Mouse (Mus musculus) kidney, embryonic 14.5 days (tissue): ENCODE measurements around the gene Ddx50. TPM values are rescaled to one million over a fixed set of nuclear protein-coding genes. Genes with fewer than 3 reads are reported as not detected.

Experiments
- ATAC-seq: fragments of 200-750 bp; cut with Nextera tagmentation; 2 replicates; pipeline ENCODE4 v1.8.0; 2017; ENCODE audit warnings: moderate number of reproducible peaks, mild to moderate bottlenecking, moderate TSS enrichment, moderate library complexity; ENCODE audit not compliant: low FRiP score, low TSS enrichment
- H3K27ac ChIP-seq: fragments of 300-500 bp; sonication (generic); 2 replicates; pipeline ENCODE4 v1.5.1; 2014; ENCODE audit warnings: low read depth, mild to moderate bottlenecking, low read length, moderate library complexity, mixed read lengths
- H3K27me3 ChIP-seq: fragments of 300-500 bp; sonication (generic); 2 replicates; pipeline ENCODE4 v1.6.1; 2014; ENCODE audit warnings: mild to moderate bottlenecking, low read length; ENCODE audit not compliant: control insufficient read depth, insufficient read depth
- H3K36me3 ChIP-seq: fragments of 300-500 bp; sonication (generic); 2 replicates; pipeline ENCODE4 v1.6.1; 2014; ENCODE audit warnings: low read length, mixed read lengths; ENCODE audit not compliant: control insufficient read depth, insufficient read depth
- H3K4me1 ChIP-seq: fragments of 300-500 bp; sonication (generic); 2 replicates; pipeline ENCODE4 v1.6.1; 2014; ENCODE audit warnings: low read length, mixed read lengths; ENCODE audit not compliant: control insufficient read depth, insufficient read depth
- H3K4me2 ChIP-seq: fragments of 300-500 bp; sonication (generic); replicated peaks from 2 replicates; pipeline ENCODE4 v1.6.1; 2014; ENCODE audit warnings: low read depth, mild to moderate bottlenecking, low read length
- H3K4me3 ChIP-seq: fragments of 300-500 bp; sonication (generic); 2 replicates; pipeline ENCODE4 v1.5.1; 2014; ENCODE audit warnings: mild to moderate bottlenecking, low read length
- H3K9ac ChIP-seq: fragments of 300-500 bp; sonication (generic); 2 replicates; pipeline ENCODE4 v1.6.1; 2014; ENCODE audit warnings: low read depth, mild to moderate bottlenecking, low read length, moderate library complexity
- H3K9me3 ChIP-seq: fragments of 300-500 bp; sonication (generic); 2 replicates; pipeline ENCODE4 v1.6.1; 2016; ENCODE audit warnings: low read length; ENCODE audit not compliant: control insufficient read depth
- WGBS: fragments of 180-500 bp; shearing (Covaris S2); extraction: QIAGEN DNeasy Blood & Tissue Kit; methylation state at CpG from one replicate; pipeline ENCODE4 v1.1.7; 2014; 5-methylcytosine and 5-hydroxymethylcytosine counted together
- polyA plus RNA-seq: library from polyadenylated mRNA; unstranded; fragments of >200 nt; fragmentation: Nextera tagmentation; extraction: Ambion mirVana; gene quantifications from 2 replicates; pipeline ENCODE4 v1.2.1, GENCODE M21; 2014

Ddx50 gene
- polyA plus RNA-seq = 101 and 138 TPM in 2 replicates

GRCm38 (mm10) chr10:62650881-62651810 is at the start of gene Ddx50:
Ddx50 (minus strand) TSS chr10:62651218.
- Histone ChIP-seq H3K9me3 (no peaks in the 10 kb centered on the region), H3K4me1 (peaks cover 6% of the 10 kb centered on the region), H3K4me3 (peak within 1 kb of the TSS; percentile 98), H3K4me2 (peak within 1 kb of the TSS; percentile 84), H3K27ac (peak within 1 kb of the TSS; percentile 95), H3K9ac (peak within 1 kb of the TSS; percentile 93), H3K36me3 (peaks cover 11% of the 10 kb centered on the region; the same call in 1 of the 2 replicates), H3K27me3 (no peaks in the 10 kb centered on the region)
- under 1% methylated on average over 88 of the region's 89 CpGs for WGBS
- peak; percentile 100 for ATAC-seq

GRCm38 (mm10) chr10:62692771-62693170 is 41.8 kb upstream of the Ddx50 start:
- Histone ChIP-seq H3K9ac (no peak overlapping the region), H3K4me3 (no peak overlapping the region), H3K36me3 (no peaks in the 10 kb centered on the region), H3K4me2 (no peak overlapping the region), H3K27ac (no peak overlapping the region), H3K27me3 (no peaks in the 10 kb centered on the region), H3K4me1 (no peaks in the 10 kb centered on the region), H3K9me3 (no peaks in the 10 kb centered on the region)
- WGBS = 70% methylated on average over 8 of the region's 8 CpGs
- no peak for ATAC-seq

GRCm38 (mm10) chr10:62692244-62692643 is 41.2 kb upstream of the Ddx50 start:
- Histone ChIP-seq H3K27ac (no peak overlapping the region), H3K9me3 (no peaks in the 10 kb centered on the region), H3K9ac (no peak overlapping the region), H3K4me1 (no peaks in the 10 kb centered on the region), H3K4me3 (no peak overlapping the region), H3K36me3 (no peaks in the 10 kb centered on the region), H3K4me2 (no peak overlapping the region), H3K27me3 (no peaks in the 10 kb centered on the region)
- ATAC-seq = no peak
- 69% methylated on average over 3 of the region's 3 CpGs for WGBS

DNA sequence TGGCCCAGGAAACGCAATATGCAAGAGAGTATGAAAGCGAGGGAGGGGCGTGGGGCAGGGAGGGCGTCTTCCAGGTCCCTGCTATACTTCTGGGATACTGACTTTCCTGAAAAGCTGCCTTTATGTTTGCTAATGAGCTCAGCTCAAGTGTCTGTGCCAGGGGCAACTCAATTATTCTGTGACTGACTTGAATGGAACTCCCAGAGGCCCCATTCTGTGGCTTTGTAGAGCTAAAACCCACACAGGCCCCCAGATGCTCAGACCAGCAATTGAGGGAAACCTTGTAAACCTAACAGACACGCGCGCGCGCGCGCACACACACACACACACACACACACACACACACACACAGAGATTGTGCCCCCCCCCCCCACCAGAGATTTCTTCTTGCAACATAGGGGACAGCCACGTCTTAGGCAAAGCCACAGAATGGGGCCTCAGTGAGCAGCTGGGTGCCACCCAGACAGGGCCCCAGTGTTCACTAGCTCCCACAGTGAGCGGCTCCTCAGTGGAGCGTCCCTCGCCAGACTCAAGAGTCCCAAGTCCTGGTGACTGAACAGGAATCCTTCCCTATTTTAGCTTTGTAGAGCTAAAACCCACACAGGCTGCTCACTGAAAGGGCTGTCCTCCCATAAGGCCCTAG is 36.1 kb upstream of the Ddx50 start:
- no peak overlapping the region for H3K27ac ChIP-seq
- H3K9ac ChIP-seq = no peak overlapping the region
- H3K4me2 ChIP-seq = no peak overlapping the region
- no peak for ATAC-seq
- H3K4me1 ChIP-seq = no peaks in the 10 kb centered on the region
- no peaks in the 10 kb centered on the region for H3K9me3 ChIP-seq
- WGBS = 84% methylated on average over 15 of the region's 15 CpGs
- no peak overlapping the region for H3K4me3 ChIP-seq
- H3K27me3 ChIP-seq = no peaks in the 10 kb centered on the region
- H3K36me3 ChIP-seq = no peaks in the 10 kb centered on the region

GRCm38 (mm10) chr10:62683043-62683442 is 32.0 kb upstream of the Ddx50 start:
- H3K4me3 ChIP-seq = no peak overlapping the region
- 50% methylated on average over 5 of the region's 5 CpGs for WGBS
- H3K36me3 ChIP-seq = no peaks in the 10 kb centered on the region
- H3K4me1 ChIP-seq = no peaks in the 10 kb centered on the region
- peak; percentile 57; the same call in 1 of the 2 replicates for ATAC-seq
- H3K9ac ChIP-seq = no peak overlapping the region
- no peaks in the 10 kb centered on the region for H3K27me3 ChIP-seq
- H3K4me2 ChIP-seq = no peak overlapping the region
- H3K27ac ChIP-seq = no peak overlapping the region
- H3K9me3 ChIP-seq = peaks cover 5% of the 10 kb centered on the region; the same call in 1 of the 2 replicates

GRCm38 (mm10) chr10:62679833-62680232 is 28.8 kb upstream of the Ddx50 start:
- Histone ChIP-seq H3K36me3 (no peaks in the 10 kb centered on the region), H3K27me3 (no peaks in the 10 kb centered on the region), H3K4me3 (no peak overlapping the region), H3K9me3 (peaks cover 5% of the 10 kb centered on the region; the same call in 1 of the 2 replicates), H3K27ac (no peak overlapping the region), H3K9ac (no peak overlapping the region), H3K4me1 (no peaks in the 10 kb centered on the region), H3K4me2 (no peak overlapping the region)
- no peak for ATAC-seq
- WGBS = 75% methylated on average over 1 of the region's 1 CpGs

- peaks cover 5% of the 10 kb centered on the region; the same call in 1 of the 2 replicates for H3K9me3 ChIP-seq
- WGBS = 75% methylated on average over 5 of the region's 5 CpGs
- no peak overlapping the region for H3K4me3 ChIP-seq
- H3K27ac ChIP-seq = no peak overlapping the region
- H3K4me2 ChIP-seq = no peak overlapping the region
- no peaks in the 10 kb centered on the region for H3K4me1 ChIP-seq
- H3K9ac ChIP-seq = no peak overlapping the region
- no peaks in the 10 kb centered on the region for H3K27me3 ChIP-seq
- no peak for ATAC-seq
- H3K36me3 ChIP-seq = no peaks in the 10 kb centered on the region
Measured at GRCm38 (mm10) chr10:62677329-62677728, 26.3 kb upstream of the Ddx50 start.

- H3K9ac ChIP-seq = no peak overlapping the region
- no peaks in the 10 kb centered on the region for H3K36me3 ChIP-seq
- H3K4me1 ChIP-seq = no peaks in the 10 kb centered on the region
- WGBS = 84% methylated on average over 6 of the region's 6 CpGs
- H3K9me3 ChIP-seq = peaks cover 5% of the 10 kb centered on the region; the same call in 1 of the 2 replicates
- no peak overlapping the region for H3K4me2 ChIP-seq
- H3K27me3 ChIP-seq = no peaks in the 10 kb centered on the region
- no peak overlapping the region for H3K27ac ChIP-seq
- H3K4me3 ChIP-seq = no peak overlapping the region
- no peak for ATAC-seq
Measured at GRCm38 (mm10) chr10:62676196-62676595, 25.2 kb upstream of the Ddx50 start.

GRCm38 (mm10) chr10:62672359-62672758 is 21.3 kb upstream of the Ddx50 start:
- 97% methylated on average over 2 of the region's 2 CpGs for WGBS
- ATAC-seq = no peak

More at GRCm38 (mm10) chr10:62672359-62672758, 21.3 kb upstream of the Ddx50 start:
- Histone ChIP-seq H3K9me3 (no peaks in the 10 kb centered on the region), H3K9ac (no peak overlapping the region), H3K4me1 (no peaks in the 10 kb centered on the region), H3K27ac (no peak overlapping the region), H3K36me3 (no peaks in the 10 kb centered on the region), H3K4me2 (no peak overlapping the region), H3K27me3 (no peaks in the 10 kb centered on the region), H3K4me3 (no peak overlapping the region)
